ENCODE assay signal across 16 mouse cellular contexts in the genomic region with DNA sequence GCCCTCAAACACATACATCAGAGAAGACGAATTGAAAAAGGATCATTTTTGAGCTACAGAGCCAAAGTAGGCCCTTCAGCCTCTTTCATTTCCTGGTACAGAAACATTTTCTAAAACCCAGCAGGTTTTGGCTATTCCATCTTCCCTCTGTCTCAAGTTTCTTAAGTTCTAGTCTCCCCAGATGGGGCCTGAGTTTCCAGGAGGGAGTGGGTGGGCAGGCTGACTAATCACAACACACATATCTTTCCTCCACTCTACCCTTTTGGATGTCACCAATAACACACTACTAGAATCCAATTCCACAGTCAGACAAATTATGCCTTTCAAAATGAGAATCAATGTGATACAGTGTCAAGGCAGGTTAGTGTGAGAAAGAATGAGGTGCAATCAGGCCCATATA. TPM values are rescaled to one million over a fixed set of nuclear protein-coding genes. Genes with fewer than 3 reads are reported as not detected.
"Had no signal": no experiment of that assay in that cellular context is flagged by ENCODE, and none has a peak within 500 bp of the region (broad histone marks: within the 10 kb centered on the region; RNA-seq: fewer than 3 reads in every experiment).

No protein-coding gene starts in this region.

- H3K4me3 ChIP-seq: intestine, embryonic 15.5 days; limb, embryonic 13.5 days; midbrain, embryonic 12.5 days had no signal

- ATAC-seq: intestine, embryonic 15.5 days; midbrain, embryonic 16.5 days had no signal

- H3K27ac ChIP-seq: intestine, embryonic 15.5 days; limb, embryonic 13.5 days; liver, embryonic 14.5 days; midbrain, embryonic 12.5 days had no signal

- DNase-seq: kidney, adult 18-20 months; kidney, postnatal 14 days; lung, adult 18-20 months; right cerebral cortex, postnatal 14 days; spleen, adult 18-20 months; thymus, adult 18-20 months; thymus, postnatal 25 days had no signal

RNA-seq across cellular contexts. Expression of a gene that starts 52.5 kb away (rescaled TPM):
- total RNA-seq: left cerebral cortex, adult 8-10 months; left cerebral cortex, postnatal 25 days; liver, adult 2 months; megakaryocyte-erythroid progenitor cell, adult 5-6 weeks had no signal
